Mouse (Mus musculus): ENCODE measurements around the gene Tpo.

DNA sequence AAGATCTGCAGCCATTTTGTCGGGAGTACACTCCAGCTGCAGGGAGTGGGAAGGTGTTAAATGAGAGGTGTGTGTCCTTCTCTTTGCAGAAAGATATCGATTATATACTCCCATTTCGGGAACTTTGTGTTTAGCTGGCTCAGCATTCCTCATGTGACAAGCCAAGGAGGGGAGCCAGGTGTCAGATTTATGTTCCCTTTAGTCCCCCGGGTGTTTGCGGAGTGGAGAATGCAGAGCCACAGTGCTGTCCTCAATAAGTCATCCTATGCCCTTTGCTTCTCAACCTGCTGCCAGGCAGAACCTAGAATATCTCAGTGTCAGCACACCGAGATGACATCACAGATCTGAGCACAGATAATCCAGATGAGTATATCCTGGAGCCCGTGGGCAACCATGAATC is 10.1 kb downstream of the Tpo start:
- TF ChIP-seq CTCF (IDR thresholded peaks at IDR 0.05; ENCODE audit: borderline replicate concordance, insufficient read depth, low read length) (no peak), POLR2A (IDR thresholded peaks at IDR 0.05; ENCODE audit: low read depth, low read length) (no peak)

All from embryonic fibroblast, embryonic 13.5 days (primary cell).